Comparison of ENCODE assay signal across 10 mouse cellular contexts in genomic region chr16:79406216-79406615, GRCm38 (mm10).
"Had no signal": no experiment of that assay in that cellular context is flagged by ENCODE, and none has a peak within 500 bp of the region (broad histone marks: within the 10 kb centered on the region; RNA-seq: fewer than 3 reads in every experiment).

No protein-coding gene starts in this region.

- DNase-seq: kidney, adult 2 months; kidney, postnatal 25 days; layer of hippocampus, postnatal 36 days; liver; liver, embryonic 13.5 days; lung, adult 2 months; lung, postnatal 14 days; lung, postnatal 4 days; right cerebral cortex, postnatal 4 days; thymus, postnatal 25 days had no signal
